Comparison of ENCODE assay signal across 22 mouse cellular contexts in the genomic region with DNA sequence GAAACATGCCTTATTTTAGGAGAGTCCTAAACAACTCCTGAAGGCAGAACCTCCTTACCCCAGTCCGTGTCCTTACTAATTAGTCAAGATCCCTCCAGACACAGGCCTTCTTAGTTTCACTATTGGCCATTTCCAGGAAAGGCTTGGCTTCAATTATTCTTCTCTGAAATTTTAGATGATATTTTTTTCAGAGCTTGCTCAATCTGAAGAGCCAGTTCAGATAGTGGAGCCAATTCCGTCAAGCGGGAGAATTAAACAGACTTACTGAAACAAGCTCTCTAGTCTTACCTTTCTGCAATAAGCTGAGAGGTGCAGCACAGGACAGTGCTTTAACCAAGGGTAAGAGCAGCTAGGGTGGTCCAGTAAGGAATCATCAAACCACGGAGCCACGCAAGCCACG. TPM values are rescaled to one million over a fixed set of nuclear protein-coding genes. Genes with fewer than 3 reads are reported as not detected.
A peak's percentile ranks its signal among the peaks of the same experiment; 100 is the strongest.
DNase-seq lines count a peak whose midpoint lies in the region; ATAC-seq and TF ChIP-seq lines count a peak whose summit lies in the region.
"Had no signal": no experiment of that assay in that cellular context is flagged by ENCODE, and none has a peak within 500 bp of the region (broad histone marks: within the 10 kb centered on the region; RNA-seq: fewer than 3 reads in every experiment).

No protein-coding gene starts in this region.

- H3K9me3 ChIP-seq in liver, embryonic 15.5 days (replicated peaks): no peaks in the 10 kb centered on the region
- H3K9me3 ChIP-seq: forebrain, embryonic 13.5 days; heart, embryonic 15.5 days; hindbrain, embryonic 12.5 days; kidney, embryonic 15.5 days had no signal

- no peak for ATAC-seq in liver, embryonic 15.5 days (ENCODE audit: insufficient read depth)
- ATAC-seq: CD4-positive, CD25-positive, alpha-beta regulatory T cell, adult 4 months; forebrain, embryonic 13.5 days had no signal

- DNase-seq in heart, adult 11 months: peak; percentile 87
- DNase-seq in heart, postnatal 4 days: no peak
- no peak for DNase-seq in liver
- no peak for DNase-seq in B cell, adult 2 months
- DNase-seq: adrenal gland, adult 2 months; adrenal gland, postnatal 36 days; cerebellum, adult 2 months; kidney, adult 18-20 months; lung, adult 18-20 months; lung, postnatal 14 days; midbrain, embryonic 14.5 days; right cerebral cortex, postnatal 14 days; spleen, adult 18-20 months had no signal

- H3K36me3 ChIP-seq in liver, embryonic 15.5 days (replicated peaks): no peaks in the 10 kb centered on the region
- H3K36me3 ChIP-seq in small intestine, adult 2 months (ENCODE audit: control insufficient read depth, insufficient read depth, low read length): peaks cover 41% of the 10 kb centered on the region
- H3K36me3 ChIP-seq: heart, embryonic 15.5 days; hindbrain, embryonic 12.5 days; kidney, embryonic 15.5 days; limb, embryonic 12.5 days had no signal

- H3K4me3 ChIP-seq in liver, embryonic 15.5 days (replicated peaks): no peak overlapping the region
- H3K4me3 ChIP-seq in brown adipose tissue, adult 24 weeks (ENCODE audit: insufficient read depth, low read depth, low read length): no peak overlapping the region
- H3K4me3 ChIP-seq in small intestine, adult 2 months (ENCODE audit: low read depth, low read length): no peak overlapping the region
- H3K4me3 ChIP-seq: forebrain, embryonic 13.5 days; heart, embryonic 15.5 days; hindbrain, embryonic 12.5 days; kidney, embryonic 15.5 days; limb, embryonic 12.5 days had no signal

- 0 out of 2 replicates have a peak overlapping the region, but pooled peaks have one; percentile 59 for H3K27ac ChIP-seq in liver, embryonic 15.5 days (replicated peaks)
- peak overlapping the region; percentile 45 for H3K27ac ChIP-seq in brown adipose tissue, adult 24 weeks (replicated peaks; ENCODE audit: low read depth, low read length)
- peak overlapping the region; percentile 77 for H3K27ac ChIP-seq in small intestine, adult 2 months (ENCODE audit: insufficient read depth, low read depth, low read length)
- H3K27ac ChIP-seq: forebrain, embryonic 13.5 days; heart, embryonic 15.5 days; hindbrain, embryonic 12.5 days; limb, embryonic 12.5 days had no signal

- no peak for TF ChIP-seq POLR2A in small intestine, adult 2 months (IDR thresholded peaks at IDR 0.05; ENCODE audit: low read depth, low read length)

- H3K9ac ChIP-seq in liver, embryonic 15.5 days: no peak overlapping the region
- H3K9ac ChIP-seq: forebrain, embryonic 13.5 days; heart, embryonic 15.5 days; hindbrain, embryonic 12.5 days; kidney, embryonic 15.5 days; limb, embryonic 12.5 days had no signal

- WGBS in liver, embryonic 15.5 days (ENCODE audit: insufficient replicate concordance): 74% methylated on average over 6 of the region's 6 CpGs
- WGBS in small intestine, adult 2 months: 91% methylated on average over 6 of the region's 6 CpGs

- H3K4me1 ChIP-seq in liver, embryonic 15.5 days (replicated peaks): peaks cover 13% of the 10 kb centered on the region
- peaks cover 13% of the 10 kb centered on the region for H3K4me1 ChIP-seq in brown adipose tissue, adult 24 weeks (ENCODE audit: control insufficient read depth, insufficient read depth, insufficient read length, low read length)
- H3K4me1 ChIP-seq in small intestine, adult 2 months (ENCODE audit: control insufficient read depth, insufficient read depth, insufficient read length, low read length): peaks cover 28% of the 10 kb centered on the region

- H3K27me3 ChIP-seq in liver, embryonic 15.5 days: peaks cover 22% of the 10 kb centered on the region
- H3K27me3 ChIP-seq in small intestine, adult 2 months (ENCODE audit: control insufficient read depth, insufficient read depth, low read length): no peaks in the 10 kb centered on the region
- H3K27me3 ChIP-seq: forebrain, embryonic 13.5 days; heart, embryonic 15.5 days; hindbrain, embryonic 12.5 days; kidney, embryonic 15.5 days; limb, embryonic 12.5 days had no signal

- TF ChIP-seq CTCF in small intestine, adult 2 months (IDR thresholded peaks at IDR 0.05; ENCODE audit: extremely low read depth, insufficient read length, insufficient replicate concordance, low read depth, low read length): no peak

- no peak overlapping the region for H3K4me2 ChIP-seq in liver, embryonic 15.5 days
- H3K4me2 ChIP-seq: forebrain, embryonic 13.5 days; heart, embryonic 15.5 days; hindbrain, embryonic 12.5 days; kidney, embryonic 15.5 days; limb, embryonic 12.5 days had no signal

RNA-seq across cellular contexts. Expression of gene Lima1, which starts 11.9 kb away (rescaled TPM):
- total RNA-seq in heart, postnatal 4 days (2021): 10 to 100 TPM; 26.9 to 32.3 TPM
- 10.0 and 10.3 TPM in 2 replicates for polyA plus RNA-seq in liver, embryonic 15.5 days (2015; fragmentation: Nextera tagmentation; extraction: Ambion mirVana)
- polyA plus RNA-seq in brown adipose tissue, adult 24 weeks (2012; ENCODE audit: insufficient read depth, insufficient read length, missing spikeins): 9.0 and 18.3 TPM in 2 replicates
- 26.1 and 47.7 TPM in 2 replicates for polyA plus RNA-seq in small intestine, adult 2 months (2012; rRNA removed)
